In genomic region chr2:116893988-116894363, GRCm38 (mm10) we compare ENCODE assay signal across 9 mouse cellular contexts. TPM values are rescaled to one million over a fixed set of nuclear protein-coding genes. Genes with fewer than 3 reads are reported as not detected.
A peak's percentile ranks its signal among the peaks of the same experiment; 100 is the strongest.
DNase-seq lines count a peak whose midpoint lies in the region; ATAC-seq and TF ChIP-seq lines count a peak whose summit lies in the region.
"Had no signal": no experiment of that assay in that cellular context is flagged by ENCODE, and none has a peak within 500 bp of the region (broad histone marks: within the 10 kb centered on the region; RNA-seq: fewer than 3 reads in every experiment).

No protein-coding gene starts in this region.

- H3K4me2 ChIP-seq in forebrain, embryonic 15.5 days (replicated peaks): peak overlapping the region; percentile 71

- H3K9me3 ChIP-seq in forebrain, embryonic 15.5 days: no peaks in the 10 kb centered on the region

- H3K4me3 ChIP-seq in forebrain, embryonic 15.5 days: peak overlapping the region; percentile 34
- no peak overlapping the region for H3K4me3 ChIP-seq in lung, adult 2 months (replicated peaks; ENCODE audit: extremely low read depth, low read depth, low read length)

- peaks cover 6% of the 10 kb centered on the region; the same call in 1 of the 2 replicates for H3K4me1 ChIP-seq in forebrain, embryonic 15.5 days
- no peaks in the 10 kb centered on the region for H3K4me1 ChIP-seq in lung, adult 2 months (ENCODE audit: control insufficient read depth, insufficient read depth, low read length)

- TF ChIP-seq CTCF in lung, adult 2 months (IDR thresholded peaks at IDR 0.05; ENCODE audit: insufficient read depth, low read length): peak; percentile 65

- under 1% methylated on average over 9 of the region's 9 CpGs for WGBS in forebrain, embryonic 15.5 days
- 6% methylated on average over 9 of the region's 9 CpGs for WGBS in lung, adult 2 months

- no peak overlapping the region for H3K27ac ChIP-seq in forebrain, embryonic 15.5 days (replicated peaks)

- peak; percentile 84 for ATAC-seq in forebrain, embryonic 15.5 days (replicated peaks)
- ATAC-seq in neutrophil, adult 5-6 weeks (ENCODE audit: extremely low read depth, insufficient number of reproducible peaks, low FRiP score, poor library complexity, severe bottlenecking): peak; percentile 47; the same call in 1 of the 2 replicates

- no peaks in the 10 kb centered on the region for H3K27me3 ChIP-seq in forebrain, embryonic 15.5 days

- intact Hi-C loops in left cerebral cortex, postnatal 25 days (cut with DNase I): loop anchor here (5.0 kb wide), 1 partner anchor 548 kb away; no protein-coding TSS in a partner anchor

- TF ChIP-seq POLR2A in lung, adult 2 months (IDR thresholded peaks at IDR 0.05; ENCODE audit: borderline replicate concordance, extremely low read depth, low read depth, low read length): no peak

- no peaks in the 10 kb centered on the region for H3K36me3 ChIP-seq in forebrain, embryonic 15.5 days

- DNase-seq in left cerebral cortex, postnatal 25 days (ENCODE audit: low spot score in 2 of 2): peak; percentile 60 to 61
- DNase-seq in left cerebral cortex, adult 18-20 months (ENCODE audit: low spot score in 2 of 2): no peak
- DNase-seq in brain, adult 2 months (ENCODE audit: low read depth, low spot score): peak; percentile 88
- DNase-seq in kidney, adult 11 months: peak; percentile 38
- no peak for DNase-seq in lung, adult 2 months
- no peak for DNase-seq in right cerebral cortex, postnatal 4 days

- peak overlapping the region; percentile 54 for H3K9ac ChIP-seq in forebrain, embryonic 15.5 days (replicated peaks)

RNA-seq across cellular contexts. Expression of gene Tmco5, which starts 15.5 kb away (rescaled TPM):
- total RNA-seq in left cerebral cortex, postnatal 25 days (2021): 1 to 10 TPM; 3.5 to 4.1 TPM
- total RNA-seq in left cerebral cortex, adult 18-20 months (2021): 1 to 10 TPM; 2.5 to 2.9 TPM
- not detected in 2 replicates for polyA plus RNA-seq in forebrain, embryonic 15.5 days (2015; fragmentation: Nextera tagmentation; extraction: Ambion mirVana)
- polyA plus RNA-seq in lung, adult 2 months (2012; rRNA removed): not detected in 2 replicates
- total RNA-seq in neutrophil, adult 5-6 weeks (2017): not detected in 2 replicates
- total RNA-seq: gastrocnemius, postnatal 4 days had no signal

Comparison
In these comparisons a context has a peak if more than half of its experiments do, and no peak if none do; other contexts are left out.
1. DNase-seq: peak in left cerebral cortex, postnatal 25 days (2 of 2), brain, adult 2 months (single experiment) and kidney, adult 11 months (single experiment); none in left cerebral cortex, adult 18-20 months (0 of 2), lung, adult 2 months (single experiment) and right cerebral cortex, postnatal 4 days (single experiment).